Mouse (Mus musculus) E14TG2a.4 (cell line): ENCODE measurements around the gene Max.

ENCODE experiments used
- H3K27me3 ChIP-seq: 2 replicates; pipeline ENCODE4 v1.6.1; 2014; ENCODE audit warnings: low read length, control low read depth; ENCODE audit not compliant: insufficient read depth
- H3K36me3 ChIP-seq: 2 replicates; pipeline ENCODE4 v1.6.1; 2014; ENCODE audit warnings: low read length, control low read depth; ENCODE audit not compliant: insufficient read depth
- H3K4me1 ChIP-seq: replicated peaks from 2 replicates; pipeline ENCODE4 v1.6.1; 2014; ENCODE audit warnings: low read depth, low read length, control low read depth
- H3K4me3 ChIP-seq: replicated peaks from 2 replicates; pipeline ENCODE4 v1.5.1; 2014; ENCODE audit warnings: mild to moderate bottlenecking, low read length
- H3K9me3 ChIP-seq: 2 replicates; pipeline ENCODE4 v1.6.1; 2014; ENCODE audit warnings: low read length, control low read depth
- CTCF ChIP-seq: conservative IDR thresholded peaks from 2 replicates; pipeline ENCODE4 v1.5.1; 2014; ENCODE audit warnings: low read length
- NANOG ChIP-seq: IDR thresholded peaks from 2 replicates; pipeline ENCODE4 v1.6.1; 2014; ENCODE audit warnings: borderline replicate concordance, low read length, mixed read lengths
- POU5F1 ChIP-seq: IDR thresholded peaks from 2 replicates; pipeline ENCODE4 v1.6.1; 2014; ENCODE audit warnings: low read length, borderline replicate concordance

The Max gene

DNA sequence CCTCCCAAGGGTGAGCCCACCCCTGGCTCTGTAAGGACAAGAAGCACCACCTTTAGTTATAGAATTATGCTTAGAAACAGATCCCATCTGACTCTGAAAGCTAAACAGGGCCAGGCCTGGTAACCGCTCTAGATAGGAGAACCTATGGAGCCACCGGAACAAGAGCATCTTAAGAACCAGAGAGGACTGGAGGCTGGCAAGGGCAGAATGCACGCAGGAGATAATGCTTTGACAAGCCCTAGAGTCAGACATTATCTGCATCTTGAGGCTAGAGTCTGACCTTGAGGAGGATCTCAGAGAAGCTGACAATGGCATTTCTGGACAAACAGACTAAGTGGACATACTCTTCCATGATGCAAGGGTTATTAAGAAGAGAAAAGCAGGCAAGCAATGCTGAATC, 14.5 kb downstream of the Max start:
- Histone ChIP-seq H3K27me3 (no peaks in the 10 kb centered on the region), H3K9me3 (no peaks in the 10 kb centered on the region), H3K4me3 (no peak overlapping the region), H3K4me1 (peaks cover 83% of the 10 kb centered on the region), H3K36me3 (peaks cover 100% of the 10 kb centered on the region)
- TF ChIP-seq CTCF (no peak), NANOG (no peak), POU5F1 (no peak)

DNA sequence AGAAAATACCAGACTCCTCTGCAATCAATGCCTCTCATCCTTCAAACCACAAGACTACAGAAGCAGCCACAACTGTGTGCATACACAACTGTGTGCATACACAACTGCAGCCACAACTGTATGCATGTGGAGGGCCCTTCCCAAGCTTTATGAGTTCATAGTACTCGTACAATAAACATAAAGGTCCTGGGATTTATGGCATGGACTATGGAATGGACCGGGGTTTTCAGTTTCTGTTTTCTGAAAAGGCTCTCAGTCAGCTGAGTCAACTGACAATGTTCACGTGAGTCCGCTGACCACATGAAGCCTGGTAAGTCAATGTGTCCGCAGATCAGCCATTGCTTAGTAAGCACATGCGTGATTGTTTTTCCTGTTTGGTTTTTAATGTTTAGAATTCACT, 18.5 kb downstream of the Max start:
- TF ChIP-seq NANOG = no peak
- no peak for TF ChIP-seq POU5F1
- TF ChIP-seq CTCF = no peak
- no peak overlapping the region for H3K4me3 ChIP-seq
- H3K9me3 ChIP-seq = no peaks in the 10 kb centered on the region
- no peaks in the 10 kb centered on the region for H3K27me3 ChIP-seq
- H3K4me1 ChIP-seq = peaks cover 87% of the 10 kb centered on the region
- H3K36me3 ChIP-seq = peaks cover 100% of the 10 kb centered on the region

DNA sequence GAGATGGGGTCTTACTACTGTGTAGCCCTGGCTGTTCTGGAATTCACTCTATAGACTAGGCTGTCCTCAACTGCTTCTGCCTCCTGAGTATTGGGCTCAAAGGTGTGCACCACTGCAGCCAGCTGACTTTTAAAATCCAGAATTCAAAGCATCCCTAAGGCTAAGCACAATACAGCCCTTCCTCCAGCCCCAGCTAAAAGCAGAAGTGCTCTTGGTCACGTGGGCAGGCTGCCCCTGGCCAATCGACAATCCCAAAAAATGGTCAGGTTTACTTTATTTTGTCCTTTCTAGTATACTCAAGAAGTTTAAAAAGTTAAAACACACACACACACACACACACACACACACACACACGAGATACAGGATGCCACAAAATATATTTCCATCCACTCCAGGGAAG, 19.0 kb downstream of the Max start:
- Histone ChIP-seq H3K27me3 (no peaks in the 10 kb centered on the region), H3K9me3 (no peaks in the 10 kb centered on the region), H3K4me3 (no peak overlapping the region), H3K36me3 (peaks cover 100% of the 10 kb centered on the region), H3K4me1 (peaks cover 87% of the 10 kb centered on the region)
- TF ChIP-seq CTCF (no peak), NANOG (no peak), POU5F1 (no peak)

DNA sequence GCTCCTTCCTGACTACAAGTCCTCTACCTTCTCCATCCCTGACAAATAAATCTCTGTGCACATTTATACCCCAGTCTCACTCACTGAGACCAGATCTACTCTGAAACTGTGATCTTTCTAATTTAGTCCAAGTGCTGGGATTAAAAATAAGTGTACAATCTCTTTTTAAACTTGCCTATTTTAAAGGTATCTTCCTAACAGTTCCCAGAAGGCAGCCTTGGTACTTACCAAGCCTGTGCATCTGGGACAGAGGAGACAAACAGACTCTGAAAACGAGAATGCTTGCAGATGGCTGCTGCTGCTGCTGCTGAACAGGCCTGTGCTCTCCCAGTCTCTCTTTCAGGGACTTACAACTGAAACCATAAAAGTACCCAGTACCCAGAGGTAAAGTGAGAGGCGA, 19.5 kb downstream of the Max start:
- H3K4me3 ChIP-seq = no peak overlapping the region
- no peaks in the 10 kb centered on the region for H3K27me3 ChIP-seq
- TF ChIP-seq POU5F1 (no peak), NANOG (no peak), CTCF (no peak)
- no peaks in the 10 kb centered on the region for H3K9me3 ChIP-seq
- peaks cover 85% of the 10 kb centered on the region for H3K4me1 ChIP-seq
- peaks cover 100% of the 10 kb centered on the region for H3K36me3 ChIP-seq

DNA sequence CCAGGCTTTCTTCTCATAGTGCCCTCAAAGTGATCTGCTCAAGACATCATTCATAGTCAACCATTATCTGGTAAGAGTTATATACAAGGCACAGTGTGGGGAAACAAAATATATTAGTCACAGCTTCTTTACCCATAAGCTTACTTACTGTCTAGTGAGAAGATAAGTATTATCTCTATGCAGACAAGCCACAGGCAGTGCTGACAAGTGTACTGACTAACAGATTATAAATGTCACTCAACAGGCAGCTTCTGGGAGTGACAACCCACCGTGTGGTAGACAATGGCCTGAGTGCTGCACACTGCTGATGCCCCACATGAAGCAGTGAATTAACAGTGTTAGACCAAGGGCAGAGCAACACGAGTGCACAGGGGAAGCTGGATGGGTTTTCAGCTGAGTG, 20.5 kb downstream of the Max start:
- H3K9me3 ChIP-seq = no peaks in the 10 kb centered on the region
- H3K27me3 ChIP-seq = no peaks in the 10 kb centered on the region
- no peak overlapping the region for H3K4me3 ChIP-seq
- peaks cover 100% of the 10 kb centered on the region for H3K36me3 ChIP-seq
- peaks cover 82% of the 10 kb centered on the region for H3K4me1 ChIP-seq
- no peak for TF ChIP-seq NANOG
- TF ChIP-seq CTCF = no peak
- TF ChIP-seq POU5F1 = no peak

DNA sequence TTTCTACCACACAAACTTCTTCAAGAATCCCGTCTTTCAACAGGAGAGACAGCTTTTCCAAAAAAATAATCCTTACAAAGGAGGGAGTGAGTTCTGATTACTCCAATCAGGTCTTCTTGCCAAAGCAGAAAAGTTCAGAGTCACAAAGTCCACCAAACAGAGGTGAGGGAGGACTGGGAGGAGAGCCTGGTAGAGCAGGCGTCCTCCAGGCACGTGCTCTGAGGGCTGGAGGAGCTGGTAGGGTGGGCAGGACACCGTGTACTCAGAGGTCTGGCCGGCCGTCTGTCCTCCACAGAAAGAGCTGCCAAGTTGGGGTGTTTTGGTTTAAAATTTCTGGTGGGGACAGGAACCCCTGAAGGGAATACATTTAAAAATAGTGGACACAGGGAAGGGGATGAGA, 24.0 kb downstream of the Max start:
- H3K36me3 ChIP-seq = peaks cover 95% of the 10 kb centered on the region
- TF ChIP-seq CTCF = no peak
- no peak for TF ChIP-seq POU5F1
- TF ChIP-seq NANOG = no peak
- H3K27me3 ChIP-seq = no peaks in the 10 kb centered on the region
- peaks cover 83% of the 10 kb centered on the region for H3K4me1 ChIP-seq
- no peak overlapping the region for H3K4me3 ChIP-seq
- no peaks in the 10 kb centered on the region for H3K9me3 ChIP-seq

DNA sequence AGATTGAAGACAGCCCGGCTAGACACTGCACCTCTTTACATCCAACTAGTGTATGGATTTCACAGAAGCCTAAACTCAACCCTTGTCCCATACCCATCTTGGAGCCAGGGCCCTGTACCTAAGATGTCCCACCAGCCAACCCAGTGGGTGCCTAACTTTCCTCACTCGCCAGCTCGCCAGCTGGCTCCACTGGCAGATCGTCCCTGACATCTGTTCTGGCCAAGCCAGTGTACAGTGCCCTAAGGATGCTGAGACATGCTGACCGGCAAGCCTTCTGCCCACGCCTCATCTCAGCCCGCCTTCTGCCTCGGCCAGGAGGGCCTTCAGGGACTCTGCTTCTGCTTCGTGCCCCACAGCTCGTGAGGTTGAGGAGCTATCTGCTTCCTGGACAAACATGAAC, 25.8 kb downstream of the Max start:
- H3K27me3 ChIP-seq = no peaks in the 10 kb centered on the region
- no peak overlapping the region for H3K4me3 ChIP-seq
- TF ChIP-seq POU5F1 (no peak), NANOG (no peak), CTCF (no peak)
- peaks cover 87% of the 10 kb centered on the region for H3K36me3 ChIP-seq
- no peaks in the 10 kb centered on the region for H3K9me3 ChIP-seq
- H3K4me1 ChIP-seq = peaks cover 88% of the 10 kb centered on the region

DNA sequence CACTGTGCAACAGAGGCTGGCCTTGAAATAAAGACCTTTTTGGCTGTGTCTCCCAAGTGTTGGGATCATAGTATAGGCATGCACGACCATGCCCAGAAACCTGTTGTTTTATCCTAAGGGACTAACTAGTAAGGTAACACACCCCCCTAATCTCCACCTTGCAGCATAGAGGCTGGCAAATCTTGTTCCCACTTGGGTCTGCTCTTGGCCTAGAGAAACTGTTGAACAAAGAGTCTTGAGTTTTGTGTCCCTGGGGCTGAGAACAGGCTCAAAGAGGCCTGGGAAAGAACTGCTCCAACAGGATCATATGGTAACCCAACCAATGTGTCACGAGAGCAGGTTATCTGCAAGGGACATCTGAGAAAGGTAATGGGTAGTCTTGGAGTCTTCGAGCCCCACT, 27.6 kb downstream of the Max start:
- H3K27me3 ChIP-seq = no peaks in the 10 kb centered on the region
- TF ChIP-seq NANOG = no peak
- no peak for TF ChIP-seq CTCF
- no peak for TF ChIP-seq POU5F1
- H3K36me3 ChIP-seq = peaks cover 69% of the 10 kb centered on the region
- no peak overlapping the region for H3K4me3 ChIP-seq
- no peaks in the 10 kb centered on the region for H3K9me3 ChIP-seq
- H3K4me1 ChIP-seq = peaks cover 88% of the 10 kb centered on the region

DNA sequence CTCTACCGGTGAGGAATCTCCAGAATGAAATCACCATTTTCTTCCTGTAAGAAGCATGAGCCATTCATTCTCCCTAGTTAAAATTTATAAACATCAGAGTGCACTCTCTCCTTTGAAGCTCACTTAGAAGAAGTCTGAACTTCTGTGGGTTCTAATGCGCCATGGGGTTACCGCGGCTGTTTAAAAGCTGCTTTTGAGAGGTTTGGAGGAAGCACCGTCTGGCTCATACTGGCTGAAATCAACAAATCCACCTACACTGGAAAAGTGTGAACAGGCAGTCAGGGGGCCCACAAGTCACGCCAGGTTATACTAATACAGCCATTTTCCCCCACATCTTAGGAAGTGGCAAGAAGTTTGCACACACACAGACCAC, 29.3 kb downstream of the Max start:
- Histone ChIP-seq H3K4me1 (peaks cover 72% of the 10 kb centered on the region), H3K36me3 (peaks cover 52% of the 10 kb centered on the region), H3K4me3 (no peak overlapping the region), H3K27me3 (no peaks in the 10 kb centered on the region), H3K9me3 (no peaks in the 10 kb centered on the region)
- no peak for TF ChIP-seq CTCF
- no peak for TF ChIP-seq NANOG
- no peak for TF ChIP-seq POU5F1
